Mouse (Mus musculus): ENCODE data around the gene Dgki.

GRCm38 (mm10) chr6:36937527-36937926, 362.5 kb downstream of the Dgki start:
- TF ChIP-seq CTCF (IDR thresholded peaks at IDR 0.05; ENCODE audit: borderline replicate concordance, insufficient read depth, low read depth, low read length) = no peak
- no peak for TF ChIP-seq POLR2A (IDR thresholded peaks at IDR 0.05; ENCODE audit: borderline replicate concordance, insufficient read depth, low read length)

Measured in cerebellum, adult 2 months (tissue).